Mouse (Mus musculus): ENCODE measurements around the gene Kcnd3. TPM values are rescaled to one million over a fixed set of nuclear protein-coding genes. Genes with fewer than 3 reads are reported as not detected.
A peak's percentile ranks its signal among the peaks of the same experiment; 100 is the strongest.

Gene Kcnd3
- total RNA-seq, 2 experiments from 2014 or later: 40.5 to 43.4 TPM

DNA sequence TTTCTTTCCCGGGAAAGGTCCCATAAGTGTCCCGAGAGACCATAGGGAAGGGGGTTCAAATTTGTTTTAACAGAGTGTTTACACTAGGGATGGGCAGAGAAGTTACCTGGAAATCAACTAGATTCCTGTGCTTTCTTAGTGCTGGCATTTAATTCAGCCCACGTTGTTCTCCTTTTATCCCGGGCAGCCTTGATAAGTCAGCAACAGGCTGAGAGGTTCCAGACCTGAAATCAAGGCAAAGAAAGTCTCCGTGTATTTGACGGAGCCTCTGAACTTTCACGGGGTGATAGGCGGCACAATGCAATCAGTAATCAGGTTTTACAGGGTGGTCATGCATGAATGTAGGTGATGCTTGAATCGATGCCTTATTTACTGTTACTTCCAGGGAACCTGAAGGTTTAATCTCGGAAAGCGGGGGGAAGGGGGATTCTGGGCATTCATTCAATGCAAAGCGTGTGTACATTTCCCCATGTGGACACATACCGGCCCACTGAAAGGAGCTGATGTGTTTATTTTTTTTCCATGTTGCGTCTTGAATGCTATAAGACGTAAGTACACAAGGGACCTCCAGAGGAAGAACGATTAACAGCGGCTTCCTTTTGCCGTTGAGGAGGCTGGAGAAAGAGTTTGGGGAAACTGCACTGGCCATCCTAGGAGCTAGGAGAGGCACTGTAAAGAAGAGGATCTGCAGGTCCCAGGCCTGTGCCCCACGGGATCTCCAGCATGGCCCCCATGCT is 1.3 kb downstream of the Kcnd3 start:
- DNase-seq (ENCODE audit: low spot score in 2 of 2): no peak

DNA sequence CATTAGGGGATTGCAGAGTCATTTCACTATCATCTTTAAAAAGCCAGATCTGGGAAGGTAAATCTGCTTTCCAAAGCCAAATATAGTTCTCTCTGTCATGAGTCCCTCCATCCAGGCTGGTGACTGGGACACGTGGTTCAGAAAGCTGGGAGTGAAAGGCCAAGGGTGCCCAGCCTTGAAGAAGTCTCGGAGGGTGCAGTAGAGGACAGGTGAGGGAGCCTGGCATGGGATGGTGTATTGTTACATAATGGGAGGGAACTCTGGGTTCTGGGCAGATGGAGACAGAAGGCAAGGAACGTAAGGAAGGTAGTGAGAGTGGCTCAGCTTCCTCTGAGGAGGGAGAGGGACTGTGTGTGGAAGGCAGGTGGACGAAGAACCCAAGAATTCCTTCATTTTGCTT is 5.5 kb downstream of the Kcnd3 start:
- no peak for DNase-seq (ENCODE audit: low spot score in 2 of 2)

DNA sequence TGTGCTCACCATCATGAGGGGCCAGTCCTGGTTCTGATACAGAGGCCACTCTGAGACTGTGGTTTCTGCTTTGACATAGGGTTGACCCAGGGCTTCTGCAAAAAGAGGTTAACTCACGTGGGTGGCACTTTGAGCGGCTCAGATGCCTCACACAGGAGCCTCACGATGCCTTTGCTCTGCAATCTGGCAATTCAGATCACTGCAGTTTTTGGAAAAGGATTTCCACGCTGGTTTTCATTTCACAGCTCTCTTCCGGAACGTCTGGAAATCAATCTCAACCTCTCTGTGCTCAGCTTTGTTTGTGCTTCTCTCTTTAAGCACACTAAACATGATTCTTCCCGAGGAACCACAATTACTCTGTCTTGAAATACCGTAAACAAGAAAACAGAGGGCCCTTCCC is 14.4 kb downstream of the Kcnd3 start:
- no peak for DNase-seq (ENCODE audit: low spot score in 2 of 2)

DNA sequence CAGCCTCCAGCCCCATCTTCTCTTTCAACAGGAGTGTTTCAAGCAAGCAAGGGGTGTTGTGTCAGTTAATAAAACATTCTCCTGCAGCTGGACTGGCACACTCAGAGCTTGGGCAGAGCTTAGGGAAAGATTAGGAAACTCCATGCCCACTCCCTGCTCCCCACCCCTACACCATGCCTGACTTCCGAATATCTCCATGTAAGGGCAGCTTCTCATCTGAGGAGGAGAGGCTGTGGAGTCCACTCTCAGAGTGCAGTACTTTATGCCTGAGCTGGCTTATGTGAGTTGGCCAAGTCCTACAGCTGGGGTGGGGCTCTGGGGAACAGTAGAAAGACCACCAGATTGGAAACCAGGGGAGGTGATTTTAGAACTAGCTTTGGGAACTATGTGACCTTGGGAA is 20.4 kb downstream of the Kcnd3 start:
- DNase-seq (ENCODE audit: low spot score in 2 of 2): no peak

DNA sequence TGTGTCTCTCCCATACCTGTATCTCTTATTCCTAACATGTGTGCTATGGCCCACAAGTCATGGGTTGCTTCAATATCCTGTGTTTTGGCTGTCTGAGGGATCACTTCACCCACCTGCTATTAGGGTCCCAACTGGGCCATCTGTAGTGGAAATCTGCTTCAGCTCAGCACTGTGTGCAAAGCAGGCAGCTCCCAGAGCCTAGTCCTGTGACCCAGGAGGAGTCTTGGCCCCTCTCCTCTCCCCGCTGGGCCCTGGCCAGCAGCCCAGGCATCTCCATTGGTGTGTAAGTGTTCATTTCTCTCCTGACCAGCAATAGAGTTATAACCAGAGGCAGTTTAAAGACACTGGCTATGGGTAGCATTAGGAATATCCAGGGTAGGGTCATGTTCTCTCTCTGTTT is 24.3 kb downstream of the Kcnd3 start:
- DNase-seq (ENCODE audit: low spot score in 2 of 2): peak in 1 of 2 experiments; percentile 41

DNA sequence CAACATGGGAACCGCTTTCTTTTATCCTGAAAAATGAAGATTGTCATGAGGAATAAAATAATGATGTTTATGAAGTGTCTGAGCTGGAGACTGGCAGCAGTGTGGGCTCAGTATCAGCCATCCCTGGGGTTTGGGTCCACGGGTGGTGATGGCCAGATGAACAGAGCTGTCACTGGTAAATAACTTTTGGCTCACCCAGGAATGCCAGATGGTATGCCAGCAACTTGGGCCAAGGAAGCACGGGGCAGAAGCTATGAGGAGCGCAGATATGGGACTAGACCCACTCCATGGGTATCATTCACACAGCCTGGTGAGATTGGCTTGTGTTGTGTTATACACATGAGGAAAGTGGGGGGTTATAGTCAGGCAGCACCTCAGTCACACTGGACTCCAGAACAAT is 26.7 kb downstream of the Kcnd3 start:
- peak in 1 of 2 experiments; percentile 49 for DNase-seq (ENCODE audit: low spot score in 2 of 2)

DNA sequence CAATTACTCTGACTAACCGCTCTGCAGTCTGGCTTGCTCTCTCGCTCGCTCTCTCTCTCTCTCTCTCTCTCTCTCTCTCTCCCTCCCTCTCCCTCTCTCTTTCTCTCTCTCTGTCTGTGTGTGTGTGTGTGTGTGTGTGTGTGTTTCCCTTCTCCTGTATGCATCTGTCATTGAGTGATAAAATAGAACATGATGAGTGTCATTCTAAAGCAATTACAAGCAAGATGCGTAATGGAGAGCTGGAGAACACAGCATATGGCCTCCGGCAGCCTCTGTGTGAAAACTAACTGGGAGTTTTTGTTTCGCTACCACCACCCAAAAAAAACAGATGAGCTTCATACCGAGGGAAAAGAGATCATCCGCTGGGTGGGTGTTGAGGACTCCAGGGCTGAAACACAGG is 29.3 kb downstream of the Kcnd3 start:
- DNase-seq (ENCODE audit: low spot score in 2 of 2): peak; percentile 34 to 42

DNA sequence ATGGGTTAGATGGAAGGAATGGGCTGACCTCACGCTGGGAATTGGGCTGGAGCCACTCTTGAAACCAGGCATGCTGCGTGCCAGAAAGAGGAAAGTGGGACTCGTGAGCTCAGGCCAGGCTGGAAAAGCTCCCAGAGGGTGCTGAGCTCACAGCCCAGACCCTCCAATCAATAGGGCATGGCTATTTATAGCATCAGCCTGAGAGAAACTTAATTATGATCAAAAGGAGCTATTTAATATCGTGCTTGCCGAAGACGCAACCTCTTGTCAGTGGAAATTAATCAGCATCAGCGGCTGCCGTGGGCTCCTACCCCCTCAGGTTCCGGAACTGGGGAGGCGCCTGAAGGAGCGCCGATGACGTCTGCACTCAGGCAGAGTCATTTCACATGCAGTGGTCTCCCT is 31.5 kb downstream of the Kcnd3 start:
- DNase-seq (ENCODE audit: low spot score in 2 of 2): no peak

DNA sequence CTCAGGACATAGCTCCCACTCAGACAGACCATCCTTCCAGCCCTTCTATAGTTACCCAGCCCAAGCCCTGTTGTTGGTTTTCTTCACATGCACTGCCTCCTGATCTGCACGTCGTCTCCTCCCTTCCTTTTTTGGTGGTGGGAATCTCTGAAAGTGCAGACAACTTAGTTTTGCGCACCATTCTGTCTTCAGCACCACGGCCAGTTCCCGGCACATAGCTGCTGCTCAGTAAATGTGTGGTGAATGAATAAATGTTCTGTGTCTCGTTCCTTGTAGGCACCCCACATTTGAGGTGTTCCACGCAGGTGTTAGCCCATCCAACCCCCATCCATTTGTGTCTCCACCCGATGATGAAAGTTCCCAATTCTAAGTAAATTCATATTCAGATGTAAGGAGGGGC is 35.0 kb downstream of the Kcnd3 start:
- no peak for DNase-seq (ENCODE audit: low spot score in 2 of 2)

DNA sequence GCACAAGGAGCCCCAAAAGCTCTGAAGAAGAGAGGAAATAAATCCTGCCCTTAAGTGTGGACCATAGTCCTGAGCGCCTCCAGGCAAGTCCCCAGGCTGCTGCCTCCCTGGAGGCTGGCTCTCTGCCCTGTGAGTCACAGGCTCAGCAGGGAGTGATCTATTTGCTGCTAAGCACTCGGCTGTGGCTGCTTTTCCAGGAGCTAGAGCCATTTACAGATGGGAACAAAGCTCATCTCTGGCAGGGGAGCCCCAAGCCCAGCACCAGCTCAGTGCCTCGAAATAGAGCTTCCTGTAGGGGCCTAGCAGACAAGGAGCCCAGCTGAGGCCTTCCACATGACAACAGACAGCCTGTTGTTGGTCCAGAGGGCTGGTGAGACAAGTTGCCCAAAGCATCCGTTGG is 37.5 kb downstream of the Kcnd3 start:
- peak; percentile 63 to 76 for DNase-seq (ENCODE audit: low spot score in 2 of 2)

DNA sequence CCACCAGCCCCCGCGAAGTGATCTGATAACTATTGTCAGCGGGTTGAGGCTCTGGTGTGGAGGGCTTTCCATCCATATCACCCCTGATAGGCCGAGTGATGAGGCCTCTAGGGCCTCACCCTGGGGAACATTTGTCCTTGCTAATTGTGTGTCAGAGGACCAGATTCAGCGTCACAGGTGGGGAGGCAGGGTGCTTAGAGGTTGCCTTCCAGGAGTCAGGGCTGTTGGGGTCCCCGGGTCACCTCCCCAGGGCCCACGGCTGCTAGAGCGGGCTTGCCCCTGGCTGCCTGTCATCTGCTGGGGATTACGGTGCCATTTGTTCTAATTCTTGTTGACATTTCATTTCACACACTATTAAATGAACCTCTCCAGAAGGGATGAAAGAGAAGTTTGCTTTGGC is 42.8 kb downstream of the Kcnd3 start:
- DNase-seq (ENCODE audit: low spot score in 2 of 2): no peak

DNA sequence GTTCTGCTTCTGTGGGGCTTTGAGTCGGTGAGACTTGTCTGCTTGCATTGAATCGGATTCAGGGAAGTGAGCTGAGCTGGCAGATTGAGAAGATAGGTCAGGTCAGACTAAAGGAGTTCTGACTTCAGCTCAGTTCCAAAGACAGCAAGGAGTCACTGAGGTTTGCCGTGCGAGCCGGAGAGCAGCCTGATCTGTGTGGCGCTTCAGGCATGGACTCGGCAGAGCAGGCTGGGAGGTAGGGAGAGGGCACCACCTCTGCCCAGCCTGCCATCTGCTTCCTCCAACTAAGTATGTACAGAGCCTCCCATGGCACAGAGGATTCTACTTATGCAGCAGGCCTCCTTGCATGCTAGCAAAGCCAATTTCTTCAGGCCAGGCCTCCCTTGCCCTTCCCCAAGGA is 44.1 kb downstream of the Kcnd3 start:
- DNase-seq (ENCODE audit: low spot score in 2 of 2): no peak

DNA sequence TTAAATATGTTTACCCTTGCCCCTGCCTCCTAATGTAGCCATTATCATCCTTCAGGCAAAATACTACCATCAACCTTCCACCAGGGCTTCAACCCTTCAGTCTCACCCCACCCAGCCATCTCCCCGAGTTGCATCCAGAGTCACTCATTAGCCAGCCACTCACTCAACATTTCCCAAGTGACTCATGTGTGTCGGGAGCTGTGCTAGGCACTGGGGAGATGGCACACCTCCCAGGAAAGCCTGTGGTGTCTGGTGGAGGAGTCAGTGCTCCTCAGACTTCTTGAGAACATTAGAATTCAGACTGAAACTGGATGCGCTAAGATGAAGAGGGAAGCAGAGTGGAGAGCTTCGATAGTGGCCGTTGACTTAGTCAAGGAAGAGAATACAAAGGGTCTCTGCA is 44.8 kb downstream of the Kcnd3 start:
- no peak for DNase-seq (ENCODE audit: low spot score in 2 of 2)

DNA sequence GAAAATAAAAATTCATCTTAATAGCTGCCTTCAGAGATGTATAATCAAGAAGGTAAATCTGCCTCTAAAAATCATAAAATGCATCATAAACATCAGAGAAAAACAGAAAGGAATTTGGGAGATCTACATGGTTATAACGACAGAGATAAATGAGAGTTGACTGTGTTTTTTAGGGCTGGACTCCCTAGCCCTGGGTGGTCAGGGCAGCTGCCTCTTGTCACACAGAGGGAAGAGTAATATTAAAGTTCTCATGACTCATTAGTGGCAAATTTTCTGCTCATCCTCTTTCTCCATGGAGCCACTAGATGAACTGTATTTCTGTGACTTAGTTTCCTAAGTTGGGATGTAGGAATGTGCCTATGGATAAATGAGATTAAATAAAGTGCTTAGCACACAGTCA is 48.9 kb downstream of the Kcnd3 start:
- DNase-seq (ENCODE audit: low spot score in 2 of 2): no peak

DNA sequence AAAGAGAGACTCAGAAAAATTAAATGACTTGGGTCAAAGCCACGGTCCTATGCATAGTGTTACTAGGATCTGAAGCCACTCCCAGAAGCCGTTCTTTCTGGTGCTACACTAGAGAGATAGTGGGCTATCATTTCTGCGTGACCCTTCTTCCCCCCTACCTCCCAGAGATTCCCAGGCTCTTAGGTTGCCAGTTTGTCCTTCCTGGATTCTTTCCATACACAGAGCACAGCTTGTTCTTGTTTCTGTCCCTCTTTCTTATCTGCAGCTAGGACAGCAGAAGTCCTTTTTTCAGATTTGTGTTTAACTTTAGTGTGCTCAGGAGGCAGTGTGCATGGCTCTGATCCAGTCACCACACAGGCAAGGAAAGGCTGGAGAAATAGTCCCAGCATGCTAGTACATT is 52.1 kb downstream of the Kcnd3 start:
- no peak for DNase-seq (ENCODE audit: low spot score in 2 of 2)

DNA sequence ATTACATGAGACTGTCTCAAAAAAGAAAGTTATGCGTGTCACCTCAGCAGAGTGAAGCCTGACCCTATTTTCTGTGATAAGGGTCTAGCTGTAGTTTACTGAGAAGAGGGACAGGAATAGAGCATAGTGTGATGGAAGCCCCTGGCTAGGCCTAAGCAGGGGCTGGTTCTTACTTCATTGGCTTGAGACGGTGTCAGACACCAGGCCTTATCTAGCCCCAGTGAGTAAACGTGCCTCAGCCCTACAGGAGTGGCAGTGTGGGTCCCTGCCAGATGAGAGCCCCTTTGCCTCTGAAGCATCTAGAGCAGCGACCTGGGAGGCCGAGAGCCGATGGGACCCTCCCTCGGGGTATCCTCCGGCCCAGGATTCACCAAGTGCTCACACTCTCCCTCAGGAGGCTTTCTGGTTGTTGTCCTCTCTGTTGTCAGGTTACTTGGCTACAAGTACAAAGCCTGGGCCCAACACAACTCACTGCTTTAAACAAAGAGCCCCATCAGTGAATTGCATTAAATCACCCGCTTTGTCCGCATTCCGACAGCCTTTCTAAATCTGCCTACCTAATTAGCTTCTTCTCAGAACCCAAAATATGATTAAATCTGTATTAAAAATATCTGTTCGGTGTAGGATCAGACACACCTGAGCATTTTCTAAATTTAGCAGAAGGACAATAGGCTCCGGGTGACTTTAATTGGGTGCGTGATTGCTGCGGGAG is 53.2 kb downstream of the Kcnd3 start:
- no peak for DNase-seq (ENCODE audit: low spot score in 2 of 2)

DNA sequence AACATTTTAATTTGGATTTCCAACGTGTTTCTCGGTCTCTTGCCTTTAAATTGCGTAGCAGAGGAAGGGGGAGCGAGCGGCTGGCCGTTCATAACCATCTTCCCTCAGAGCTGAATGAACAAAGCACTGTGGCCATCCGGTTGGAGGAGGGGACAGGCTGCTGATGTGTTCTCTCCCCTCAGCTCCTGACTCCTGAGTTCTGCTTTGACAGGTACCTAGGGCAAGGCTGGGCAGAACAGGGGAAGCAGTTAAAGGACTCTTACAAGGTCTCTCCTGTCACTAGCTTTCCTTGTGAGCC is 53.7 kb downstream of the Kcnd3 start:
- DNase-seq (ENCODE audit: low spot score in 2 of 2): no peak

DNA sequence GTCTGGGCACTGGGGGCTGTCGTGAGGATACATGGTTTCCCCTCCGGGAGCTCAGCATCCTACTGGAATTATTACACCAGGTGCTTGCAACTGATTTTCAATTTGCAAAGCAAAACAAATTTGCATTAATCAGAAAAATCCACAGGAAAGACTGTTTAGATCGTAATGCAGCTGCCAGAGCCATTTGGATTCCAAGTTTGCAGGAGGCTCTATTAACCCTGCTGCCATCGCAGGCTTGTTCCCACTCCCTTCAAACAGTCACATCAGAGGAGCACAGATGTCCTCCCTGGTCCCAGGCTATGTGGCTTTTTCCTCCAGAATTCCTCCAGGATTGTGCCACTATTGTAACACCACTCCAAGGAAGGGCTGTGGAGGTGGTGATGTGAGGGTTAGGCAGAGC is 54.5 kb downstream of the Kcnd3 start:
- no peak for DNase-seq (ENCODE audit: low spot score in 2 of 2)

DNA sequence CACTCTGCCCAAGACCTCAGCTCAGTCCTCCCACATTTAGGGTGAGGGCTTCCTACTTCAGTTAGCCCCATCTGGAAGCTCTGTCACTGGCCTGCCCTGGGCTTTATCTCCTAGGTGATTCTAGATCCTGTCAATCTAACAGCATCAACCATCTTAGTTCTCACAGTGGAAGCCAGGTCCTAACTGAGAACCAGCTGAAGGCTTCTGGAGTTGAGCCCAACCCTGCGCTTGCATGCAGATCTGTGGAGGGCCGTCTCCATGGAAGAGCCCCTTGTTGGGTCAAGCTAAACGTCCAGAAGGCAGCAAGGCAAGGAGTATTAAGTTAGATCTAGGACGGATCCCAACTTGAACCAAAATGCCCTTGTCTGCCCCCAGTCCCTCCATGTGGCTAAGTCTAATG is 57.2 kb downstream of the Kcnd3 start:
- DNase-seq (ENCODE audit: low spot score in 2 of 2): no peak

DNA sequence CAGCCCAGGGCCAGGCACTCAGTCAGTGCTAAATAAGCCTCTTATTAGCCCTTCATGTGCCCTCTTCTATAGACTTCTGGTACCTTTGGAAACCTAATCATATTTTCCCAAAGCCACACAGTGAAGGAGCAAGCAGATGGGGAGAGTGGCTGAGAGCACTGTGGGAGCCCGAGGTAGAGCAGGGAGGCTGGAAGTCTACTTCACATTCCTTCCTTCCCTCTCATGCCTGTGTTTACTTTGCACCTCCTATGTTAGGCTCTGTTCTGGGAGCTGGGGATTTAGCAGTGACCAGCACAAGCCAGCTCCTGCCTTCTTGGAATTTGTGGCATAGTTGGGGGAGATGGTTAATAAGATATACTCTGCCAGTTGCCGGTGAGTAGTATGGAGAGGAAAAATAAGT is 59.7 kb downstream of the Kcnd3 start:
- no peak for DNase-seq (ENCODE audit: low spot score in 2 of 2)

DNA sequence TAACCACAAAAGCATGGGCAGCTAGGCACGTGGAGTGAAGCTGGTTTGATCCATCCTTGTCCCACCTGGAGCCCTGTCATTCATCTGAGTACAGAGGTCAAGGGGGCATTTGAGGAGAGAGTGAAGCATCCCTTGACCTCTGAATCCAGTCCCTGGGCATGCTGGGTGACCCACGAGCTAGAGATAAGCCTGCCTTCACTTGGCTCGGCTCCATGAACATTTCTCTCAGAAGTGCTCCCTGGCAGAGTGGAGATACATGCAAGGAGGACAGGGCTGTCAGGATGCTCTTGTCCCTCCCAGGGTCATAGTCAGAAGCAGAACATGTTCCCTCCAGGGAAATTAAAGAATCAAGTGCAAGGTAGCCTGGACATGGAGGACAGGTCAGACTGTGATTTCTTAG is 62.1 kb downstream of the Kcnd3 start:
- no peak for DNase-seq (ENCODE audit: low spot score in 2 of 2)

DNA sequence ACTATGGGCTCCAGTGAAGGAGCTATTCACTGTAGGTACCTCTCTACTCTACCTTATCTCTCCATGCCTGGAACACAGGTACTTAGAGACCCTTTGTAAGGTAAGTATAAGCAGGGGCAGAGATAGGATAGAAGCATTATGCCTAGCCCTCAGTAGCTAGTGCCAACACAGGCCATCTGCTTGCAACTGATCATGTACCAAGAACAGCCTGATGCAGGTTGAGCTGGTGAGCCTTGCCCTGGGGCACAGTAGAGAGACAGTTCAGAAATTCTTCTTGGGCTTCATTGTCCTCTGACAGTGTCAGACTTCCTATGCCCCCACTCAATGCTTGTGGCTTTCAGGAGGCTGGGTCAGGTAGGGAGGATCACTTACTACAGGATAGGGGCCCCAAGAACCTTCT is 62.9 kb downstream of the Kcnd3 start:
- no peak for DNase-seq (ENCODE audit: low spot score in 2 of 2)

DNA sequence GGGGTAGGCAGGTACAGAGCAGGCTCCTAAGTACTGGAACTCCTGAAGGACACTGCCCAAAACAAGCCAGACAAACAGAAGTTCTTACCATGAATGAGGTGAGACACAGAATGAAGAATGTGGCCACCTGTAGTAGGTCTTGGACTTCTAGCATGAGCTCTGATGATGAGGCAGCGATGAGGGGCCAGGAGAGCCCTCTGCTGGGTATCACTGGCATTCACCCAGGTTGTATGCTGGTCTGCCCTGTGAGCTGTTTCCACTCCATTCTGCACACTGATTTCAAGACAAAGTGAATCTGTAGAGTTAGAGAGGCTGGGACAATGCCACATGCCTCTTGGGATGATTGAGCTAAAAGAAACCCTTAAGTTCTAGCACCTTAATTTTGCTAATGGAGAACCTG is 63.5 kb downstream of the Kcnd3 start:
- DNase-seq (ENCODE audit: low spot score in 2 of 2): no peak

Data from layer of hippocampus, postnatal 10 days (tissue).